Mouse (Mus musculus): ENCODE results near the gene Slc7a4.

DNA sequence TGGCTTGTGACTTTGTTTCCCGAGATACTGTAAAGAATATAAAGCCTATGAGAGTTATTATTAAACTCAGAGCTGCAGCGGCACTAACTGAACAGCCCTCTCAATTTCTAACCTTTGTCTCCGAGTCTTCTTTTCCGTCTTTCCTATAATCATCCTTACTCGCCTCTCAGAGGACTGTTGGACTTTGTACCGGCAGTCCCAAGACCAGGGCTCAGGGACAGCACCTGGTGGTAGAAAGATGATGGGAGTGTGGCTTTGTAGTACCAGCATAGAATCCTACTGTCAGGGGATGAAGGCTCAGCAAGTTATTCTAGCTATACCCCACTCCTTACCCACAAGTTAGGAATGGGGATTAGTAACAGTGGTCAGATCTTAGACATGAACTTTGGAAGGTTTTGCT lies 56.8 kb downstream of the Slc7a4 start:
- no peak for TF ChIP-seq CTCF (IDR thresholded peaks at IDR 0.05; ENCODE audit: low read depth)
- TF ChIP-seq EP300 (IDR thresholded peaks at IDR 0.05; ENCODE audit: low read depth): no peak

Data from heart, postnatal 0 days (tissue).